Mouse (Mus musculus): Measurements from ENCODE around the gene Pank3.

Pank3 gene

DNA sequence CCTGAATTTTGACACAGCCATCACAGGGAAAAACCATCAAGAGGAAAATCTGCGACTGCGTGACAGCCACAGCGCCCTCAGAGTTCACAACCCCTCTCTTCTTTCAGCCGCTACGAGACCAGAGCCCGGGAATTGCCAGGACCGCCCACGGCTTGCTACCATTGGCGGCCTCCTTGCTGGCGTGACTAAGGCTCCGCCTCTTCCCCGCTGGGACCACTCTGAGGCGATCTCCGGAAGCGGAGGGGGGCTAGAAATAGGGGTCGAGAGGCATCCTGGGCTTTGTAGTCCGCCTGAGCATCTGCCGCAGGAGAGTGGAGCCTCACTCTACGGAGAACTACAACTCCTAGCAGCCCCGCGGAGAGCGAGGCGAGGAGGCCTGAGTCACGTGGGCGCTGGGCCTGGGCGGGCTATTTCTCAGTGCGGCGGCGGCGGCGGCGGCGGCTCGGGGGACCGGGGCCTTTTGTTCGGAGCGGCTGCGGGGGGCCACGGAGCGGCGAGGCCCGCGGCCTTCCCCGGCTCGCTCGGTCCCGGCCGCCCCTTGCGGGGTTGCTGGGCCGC is at the start of gene Pank3:
Pank3 (plus strand) TSS at position 297 of the 558 bp plus-strand sequence.
- DNase-seq, result peak; percentile 96

DNA sequence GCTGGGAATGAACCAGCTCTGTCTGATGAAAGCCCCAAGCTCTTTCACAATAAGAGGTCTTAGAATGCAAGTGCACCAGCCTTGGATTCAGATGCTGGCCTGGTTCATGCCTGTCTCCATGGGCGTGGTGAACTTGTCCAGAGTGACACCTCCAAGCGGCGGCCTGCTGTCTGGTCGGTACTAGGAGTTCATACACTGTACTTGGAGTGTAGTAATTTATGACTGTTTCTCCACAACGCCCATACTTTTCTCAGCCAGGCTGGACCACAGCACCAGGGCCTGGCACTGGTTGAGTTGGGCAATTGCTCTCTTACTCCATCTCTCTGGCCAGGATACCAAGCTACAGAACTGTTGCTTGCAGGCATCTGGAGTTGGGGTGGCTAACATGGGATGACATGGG is 45.4 kb upstream of the Pank3 start:
- no peak for DNase-seq

GRCm38 (mm10) chr11:35726341-35726846 is 42.9 kb upstream of the Pank3 start:
- no peak for DNase-seq

- no peak for DNase-seq
Observed at GRCm38 (mm10) chr11:35728200-35728599, 41.1 kb upstream of the Pank3 start.

DNA sequence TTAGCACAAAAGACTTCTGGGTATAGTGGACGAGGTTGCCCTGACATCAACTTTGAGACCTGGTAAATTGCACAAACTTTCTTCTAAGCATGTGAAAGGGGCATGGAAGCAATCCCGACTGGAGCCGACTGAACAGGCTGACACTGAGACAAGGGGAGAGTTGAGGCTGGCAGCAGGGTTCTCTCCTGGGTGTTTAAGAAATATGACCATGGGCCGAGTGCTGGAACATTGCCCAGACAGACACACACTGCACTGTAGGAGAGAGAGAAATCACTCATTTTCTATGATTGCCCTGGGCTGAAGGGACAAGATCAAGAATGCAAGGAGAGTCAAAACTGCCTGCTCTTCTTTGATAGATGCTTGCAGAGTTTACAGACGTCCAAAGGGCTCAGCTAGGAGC is 40.1 kb upstream of the Pank3 start:
- no peak for DNase-seq

GRCm38 (mm10) chr11:35732366-35732765 is 36.9 kb upstream of the Pank3 start:
- DNase-seq, result no peak

- no peak for DNase-seq
Observed at GRCm38 (mm10) chr11:35736817-35737216, 32.5 kb upstream of the Pank3 start.

DNA sequence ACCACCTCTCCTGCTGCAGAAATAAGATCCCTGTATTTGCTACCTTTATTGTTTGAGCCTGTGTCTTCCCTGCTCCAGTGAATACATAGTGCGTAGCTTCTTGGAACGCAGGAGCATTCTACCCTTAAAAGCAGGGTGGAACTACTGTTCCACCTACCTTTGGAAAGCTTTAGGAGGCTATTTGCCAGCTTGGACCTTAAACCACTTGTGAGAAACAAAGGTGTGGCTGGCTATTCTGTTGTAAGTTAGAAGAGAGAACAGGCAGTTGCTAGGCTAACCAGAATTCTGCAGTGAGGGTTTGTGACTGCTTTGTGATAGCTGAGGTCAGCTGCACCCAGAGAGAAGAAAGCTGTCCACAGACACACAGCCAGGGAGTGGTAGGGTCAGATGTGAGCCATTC is 32.0 kb upstream of the Pank3 start:
- no peak for DNase-seq

DNA sequence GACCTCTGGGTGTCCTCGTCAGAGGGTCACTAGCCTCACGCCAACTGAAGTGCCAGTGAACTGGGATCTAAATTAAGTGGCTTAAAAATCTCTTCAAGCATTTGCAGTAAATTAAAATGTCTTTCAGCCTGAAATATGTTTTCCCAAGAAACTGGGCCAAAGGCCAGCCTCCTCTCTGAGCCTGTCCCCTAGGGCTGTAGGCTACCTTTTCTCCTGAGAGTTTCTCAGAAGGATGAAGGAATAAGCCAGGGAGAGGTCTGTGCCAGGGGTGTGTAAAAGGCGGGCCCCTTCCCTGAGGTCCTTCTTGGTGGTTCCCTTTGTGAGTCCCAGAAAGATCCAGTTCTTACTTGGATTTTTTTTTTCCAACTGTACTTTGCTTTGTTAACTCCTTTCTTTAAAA is 31.2 kb upstream of the Pank3 start:
- no peak for DNase-seq

GRCm38 (mm10) chr11:35743586-35743985 is 25.7 kb upstream of the Pank3 start:
- no peak for DNase-seq

DNA sequence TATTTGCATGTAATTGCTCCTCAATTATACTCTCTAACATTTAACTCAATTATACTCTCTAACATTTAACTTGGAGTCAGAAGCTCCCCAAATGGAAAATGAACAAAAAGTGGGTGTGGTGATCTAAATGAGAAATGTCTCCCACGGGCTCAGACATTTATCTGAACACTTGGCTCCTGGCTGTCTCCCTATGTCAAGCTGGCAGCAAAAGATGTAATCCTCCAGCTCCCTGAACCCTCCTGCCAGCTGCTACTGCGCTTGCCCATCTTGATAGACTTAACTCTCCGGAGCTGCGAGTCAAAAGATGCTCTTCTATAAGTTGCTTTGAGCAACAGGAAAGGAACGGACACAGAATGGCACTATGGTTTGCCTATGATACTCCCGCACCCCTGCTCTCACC is 24.7 kb upstream of the Pank3 start:
- DNase-seq, result no peak

DNA sequence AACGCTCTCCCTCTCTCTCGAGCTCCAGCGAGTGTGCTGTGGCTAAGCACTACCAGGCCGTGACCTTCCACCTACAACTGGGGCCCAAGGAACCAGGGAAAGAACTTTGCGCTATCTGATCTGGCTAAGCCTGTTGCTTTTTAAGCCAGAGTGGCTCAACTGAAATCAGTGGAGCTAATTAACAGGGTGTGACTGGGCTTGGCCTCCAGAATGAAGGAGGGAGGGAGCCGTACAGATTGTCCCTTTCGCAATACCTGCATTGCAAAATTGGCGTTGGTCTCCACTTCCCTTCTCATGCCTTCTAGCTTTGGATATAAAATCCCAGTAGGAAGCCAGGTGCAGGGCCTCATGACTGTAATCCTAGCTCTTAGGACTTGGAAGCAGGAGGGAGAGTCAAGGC is 18.7 kb upstream of the Pank3 start:
- DNase-seq, result no peak

DNA sequence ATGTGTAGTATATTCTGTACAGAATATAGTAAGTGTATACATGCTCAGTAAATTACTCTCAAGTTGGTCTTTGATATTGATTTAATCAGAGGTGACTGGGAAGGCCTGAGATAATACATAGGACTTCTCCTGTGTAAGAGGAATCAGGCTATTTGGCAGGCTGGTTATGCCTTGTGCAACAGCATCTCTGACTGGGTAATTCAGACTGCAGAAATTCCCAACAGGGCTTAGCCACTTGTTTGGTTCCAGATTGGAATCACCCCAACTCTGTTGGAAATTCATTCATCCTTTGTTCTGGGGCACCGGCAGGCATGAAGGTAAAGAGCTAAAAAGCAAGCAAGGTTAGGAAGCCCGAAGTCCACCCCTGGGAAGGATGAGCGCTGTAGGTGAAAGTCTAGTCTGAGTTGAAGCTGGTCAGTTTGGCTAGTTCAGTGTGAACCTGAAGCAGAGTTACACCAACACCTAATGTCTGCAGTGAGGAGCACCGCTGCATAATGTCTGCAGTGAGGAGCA is 14.3 kb upstream of the Pank3 start:
- no peak for DNase-seq

GRCm38 (mm10) chr11:35755546-35755945 is 13.7 kb upstream of the Pank3 start:
- DNase-seq, result no peak

DNA sequence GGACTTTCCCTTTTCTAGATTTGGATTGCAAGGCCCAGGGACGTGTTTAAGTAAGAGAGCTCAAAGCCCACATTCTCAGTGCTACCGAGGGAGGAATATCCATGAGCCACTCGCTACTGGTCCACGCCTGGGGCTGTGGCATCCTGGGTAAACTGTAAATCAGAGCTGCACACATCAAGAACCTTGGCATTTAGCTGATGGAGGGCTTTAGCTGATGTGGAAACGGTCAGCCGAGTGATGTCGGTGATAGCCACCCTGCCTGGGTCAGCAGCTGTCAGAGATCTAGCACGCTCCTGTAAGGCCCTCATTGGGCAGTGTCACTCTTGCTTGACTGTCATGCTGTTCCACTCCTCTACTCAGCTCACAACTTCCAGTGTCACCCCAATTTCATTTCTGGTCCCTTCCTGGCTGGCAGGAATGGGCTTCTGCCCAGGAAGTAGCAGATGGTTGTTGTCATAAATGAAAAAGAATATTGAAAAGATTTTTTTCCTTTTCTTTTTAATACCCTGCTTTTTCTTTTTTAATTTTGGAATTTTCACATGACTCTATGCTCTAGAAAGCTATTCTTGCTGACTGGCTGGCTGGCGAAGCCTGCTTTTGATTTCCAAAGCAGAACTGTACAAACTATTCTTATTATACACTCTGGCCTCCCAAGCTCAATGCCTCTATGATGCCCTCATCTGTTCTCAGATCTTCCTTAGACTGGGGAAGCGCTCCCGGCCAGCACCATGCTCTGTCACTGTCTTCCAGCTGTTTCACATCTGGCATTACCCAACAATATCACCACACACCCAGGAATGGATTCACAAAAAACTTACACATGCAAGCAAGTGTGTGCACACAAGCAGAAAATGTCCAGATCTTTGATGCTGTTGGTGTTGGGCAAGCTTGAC is 12.6 kb upstream of the Pank3 start:
- DNase-seq, result no peak

GRCm38 (mm10) chr11:35760001-35760626 is 9.2 kb upstream of the Pank3 start:
- DNase-seq, result no peak

DNA sequence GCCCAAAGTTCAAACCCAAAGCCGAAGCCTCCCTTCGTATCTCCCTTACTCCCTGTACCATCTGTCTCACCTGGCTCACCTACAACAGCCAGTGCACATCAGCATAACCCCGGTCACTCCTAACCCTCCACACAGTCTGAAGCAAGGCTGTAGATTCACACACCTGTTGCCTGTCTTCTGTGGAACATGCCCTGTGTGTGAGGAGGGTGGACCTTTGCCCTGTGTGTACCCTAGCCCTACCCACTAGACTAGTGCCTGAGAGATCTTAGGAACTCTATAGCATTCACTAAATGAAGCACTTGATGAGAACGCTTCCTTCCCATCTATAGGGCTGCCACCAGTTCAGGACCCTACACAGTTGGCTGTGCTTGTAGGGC is 8.7 kb upstream of the Pank3 start:
- no peak for DNase-seq

- no peak for DNase-seq
Observed at GRCm38 (mm10) chr11:35766845-35767244, 2.4 kb upstream of the Pank3 start.

- DNase-seq, result no peak
Observed at GRCm38 (mm10) chr11:35769746-35770437, 608 bp downstream of the Pank3 start.

DNA sequence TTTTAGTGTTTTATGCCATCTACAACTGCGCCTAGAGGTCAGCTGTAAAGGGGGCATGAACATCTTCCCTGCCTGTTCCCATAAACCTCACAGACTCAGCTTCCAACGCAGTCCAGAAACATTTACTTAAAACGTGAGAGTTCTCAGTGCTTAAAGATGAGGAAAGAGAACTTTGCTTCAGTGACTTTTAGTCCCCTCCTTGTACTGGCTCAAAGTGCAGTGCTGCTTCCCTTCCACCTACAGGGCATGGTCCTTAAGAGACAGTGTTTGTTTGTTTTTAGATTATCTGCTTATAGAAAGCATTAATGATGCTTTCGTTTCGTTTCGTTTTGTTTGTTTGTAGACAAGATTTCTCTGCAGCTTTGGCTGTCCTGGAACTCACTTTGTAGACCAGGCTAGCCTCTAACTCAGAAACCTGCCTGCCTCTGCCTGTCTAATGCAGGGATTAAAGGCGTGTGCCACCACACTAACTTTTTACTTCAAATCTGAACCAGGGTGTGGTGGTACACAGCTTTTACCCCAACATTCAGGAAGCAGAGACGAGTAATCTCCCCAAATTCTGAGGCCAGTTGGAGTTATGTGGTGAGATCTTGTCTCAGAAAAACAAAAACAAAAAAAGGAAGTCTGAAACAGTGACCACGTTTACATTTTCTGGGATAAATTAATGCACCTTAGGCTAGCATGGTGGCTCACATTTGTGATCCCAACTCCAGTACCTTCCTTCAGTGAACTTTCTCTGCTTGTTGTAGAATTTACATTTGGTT is 1.6 kb downstream of the Pank3 start:
- DNase-seq, result no peak

- no peak for DNase-seq
Observed at GRCm38 (mm10) chr11:35775606-35776005, 6.3 kb downstream of the Pank3 start.

DNA sequence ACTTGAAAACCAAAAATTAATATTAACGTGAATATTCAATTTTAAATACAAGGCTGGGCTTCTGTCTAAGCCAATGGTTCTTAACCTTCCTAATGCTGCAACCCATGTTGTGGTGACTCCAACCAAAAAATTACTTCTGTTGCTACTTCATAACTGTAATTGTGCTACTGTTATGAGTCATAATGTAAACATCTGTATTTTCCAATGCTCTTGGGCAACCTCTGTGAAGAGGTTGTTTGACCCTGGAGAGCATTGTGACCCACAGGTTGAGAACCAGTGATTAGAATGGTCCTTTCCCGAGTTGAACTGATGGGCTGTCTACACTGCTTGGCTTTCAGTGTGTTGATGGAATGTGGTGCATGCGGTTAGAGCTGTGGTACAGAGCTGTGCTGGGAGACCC is 7.2 kb downstream of the Pank3 start:
- DNase-seq, result no peak
